Mouse (Mus musculus) urinary bladder, postnatal 10 days (tissue): ENCODE measurements at regions not wholly inside any gene's neighbourhood (a gene's known extent, or its start where the extent isn't known, plus 50 kb on each side); places are given as distances from the start of the nearest gene placed in this dataset.

Experiments used
- DNase-seq: peaks from one replicate; pipeline ENCODE4 v3.0.0; 2022; ENCODE audit warnings: low spot score

- DNase-seq = no peak
These were observed 130.8 kb upstream of the Ubr2 start for GRCm38 (mm10) chr17:47140969-47141842.

GRCm38 (mm10) chr17:47140241-47140968 lies 130.0 kb upstream of the Ubr2 start:
- no peak for DNase-seq

GRCm38 (mm10) chr17:47139730-47140231 lies 129.4 kb upstream of the Ubr2 start:
- peak; percentile 76 for DNase-seq

GRCm38 (mm10) chr17:47139171-47139617 lies 128.8 kb upstream of the Ubr2 start:
- no peak for DNase-seq

- no peak for DNase-seq
These were observed 127.8 kb upstream of the Ubr2 start for GRCm38 (mm10) chr17:47138174-47138573.

- DNase-seq = no peak
These were observed 125.0 kb upstream of the Ubr2 start for GRCm38 (mm10) chr17:47135391-47135790.

GRCm38 (mm10) chr17:47133785-47134184 lies 123.4 kb upstream of the Ubr2 start:
- no peak for DNase-seq

GRCm38 (mm10) chr17:47127571-47127970 lies 117.2 kb upstream of the Ubr2 start:
- DNase-seq = no peak

- no peak for DNase-seq
These were observed 113.2 kb upstream of the Ubr2 start for GRCm38 (mm10) chr17:47123576-47123975.

GRCm38 (mm10) chr17:47122221-47122620 lies 111.9 kb upstream of the Ubr2 start:
- no peak for DNase-seq

GRCm38 (mm10) chr17:47118010-47118409 lies 107.7 kb upstream of the Ubr2 start:
- no peak for DNase-seq

- no peak for DNase-seq
These were observed 105.4 kb upstream of the Ubr2 start for GRCm38 (mm10) chr17:47115754-47116153.

GRCm38 (mm10) chr17:47115141-47115540 lies 104.8 kb upstream of the Ubr2 start:
- no peak for DNase-seq

- no peak for DNase-seq
These were observed 104.4 kb upstream of the Ubr2 start for GRCm38 (mm10) chr17:47114736-47115135.

- DNase-seq = no peak
These were observed 102.3 kb upstream of the Ubr2 start for GRCm38 (mm10) chr17:47112556-47113225.

GRCm38 (mm10) chr17:47110836-47111235 lies 100.5 kb upstream of the Ubr2 start:
- no peak for DNase-seq

GRCm38 (mm10) chr17:47104328-47104727 lies 94.0 kb upstream of the Ubr2 start:
- DNase-seq = no peak

GRCm38 (mm10) chr17:47095191-47095590 lies 84.8 kb upstream of the Ubr2 start:
- no peak for DNase-seq

GRCm38 (mm10) chr17:47092076-47092475 lies 81.7 kb upstream of the Ubr2 start:
- no peak for DNase-seq

GRCm38 (mm10) chr17:47089769-47090168 lies 79.4 kb upstream of the Ubr2 start:
- no peak for DNase-seq

GRCm38 (mm10) chr17:47069206-47069605 lies 58.9 kb upstream of the Ubr2 start:
- no peak for DNase-seq

GRCm38 (mm10) chr17:47065307-47065901 lies 55.0 kb upstream of the Ubr2 start:
- no peak for DNase-seq
